Mouse (Mus musculus) testis, adult 2 months (tissue): ENCODE results near the gene Vps25. TPM values are rescaled to one million over a fixed set of nuclear protein-coding genes. Genes with fewer than 3 reads are reported as not detected.
A peak's percentile ranks its signal among the peaks of the same experiment; 100 is the strongest.

ENCODE experiments used
- H3K27ac ChIP-seq: fragments of 200-500 bp; 2 replicates; pipeline ENCODE4 v1.5.1; 2012; ENCODE audit warnings: low read depth, low read length; ENCODE audit not compliant: control insufficient read depth, insufficient read depth
- H3K27me3 ChIP-seq: fragments of 200-500 bp; 2 replicates; pipeline ENCODE4 v1.6.1; 2012; ENCODE audit warnings: mild to moderate bottlenecking, low read length, moderate library complexity; ENCODE audit not compliant: control insufficient read depth, insufficient read depth
- H3K36me3 ChIP-seq: fragments of 200-500 bp; 2 replicates; pipeline ENCODE4 v1.6.1; 2012; ENCODE audit warnings: mild to moderate bottlenecking, low read length; ENCODE audit not compliant: control insufficient read depth, insufficient read depth
- H3K4me1 ChIP-seq: fragments of 200-500 bp; 2 replicates; pipeline ENCODE4 v1.6.1; 2012; ENCODE audit warnings: low read length; ENCODE audit not compliant: control insufficient read depth, insufficient read depth
- H3K4me3 ChIP-seq: fragments of 200-500 bp; 2 replicates; pipeline ENCODE4 v1.5.1; 2012; ENCODE audit warnings: low read depth, mild to moderate bottlenecking, low read length, moderate library complexity, mixed read lengths; ENCODE audit not compliant: control insufficient read depth
- CTCF ChIP-seq: fragments of 200-500 bp; IDR thresholded peaks from 2 replicates; pipeline ENCODE4 v1.5.1; 2012; ENCODE audit warnings: low read depth, mild to moderate bottlenecking, inconsistent platforms, low read length, moderate library complexity; ENCODE audit not compliant: control insufficient read depth, insufficient read depth, insufficient replicate concordance
- POLR2A ChIP-seq: fragments of 200-500 bp; IDR thresholded peaks from 2 replicates; pipeline ENCODE4 v1.6.1; 2012; ENCODE audit warnings: low read depth, mild to moderate bottlenecking, inconsistent platforms, low read length, moderate library complexity; ENCODE audit not compliant: control insufficient read depth
- polyA plus RNA-seq: library from polyadenylated mRNA; depleted of rRNA; stranded (reverse); fragments of >200 nt; gene quantifications from 2 replicates; pipeline ENCODE4 v1.2.3, GENCODE M21; 2012

Vps25 gene
- polyA plus RNA-seq, 1 experiment = 26.2 TPM

DNA sequence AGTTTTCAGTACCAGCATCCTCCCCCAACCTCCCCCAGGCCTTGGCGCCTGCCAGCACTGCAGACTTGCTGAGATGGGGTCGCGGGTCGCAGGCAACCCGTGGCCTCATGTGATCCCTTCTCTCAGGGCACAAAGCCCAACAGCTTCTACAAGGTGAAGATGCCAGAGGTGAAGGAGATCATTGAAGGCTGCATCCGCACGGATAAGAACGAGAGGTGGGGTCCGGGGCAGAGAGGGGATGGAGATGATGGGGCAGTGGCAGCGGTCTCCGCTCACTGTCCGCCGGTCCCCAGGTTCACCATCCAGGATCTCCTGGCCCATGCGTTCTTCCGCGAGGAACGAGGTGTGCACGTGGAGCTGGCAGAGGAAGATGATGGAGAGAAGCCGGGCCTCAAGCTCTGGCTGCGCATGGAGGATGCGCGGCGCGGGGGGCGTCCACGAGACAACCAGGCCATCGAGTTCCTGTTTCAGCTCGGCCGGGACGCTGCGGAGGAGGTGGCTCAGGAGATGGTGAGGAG, 11.5 kb downstream of the Vps25 start:
- H3K27ac ChIP-seq = no peak overlapping the region
- H3K4me1 ChIP-seq = peaks cover 30% of the 10 kb centered on the region
- peaks cover 2% of the 10 kb centered on the region; the same call in 1 of the 2 replicates for H3K27me3 ChIP-seq
- TF ChIP-seq CTCF = no peak
- no peak for TF ChIP-seq POLR2A
- H3K36me3 ChIP-seq = no peaks in the 10 kb centered on the region
- H3K4me3 ChIP-seq = peak overlapping the region; percentile 68

GRCm38 (mm10) chr11:101265906-101266305, 12.4 kb downstream of the Vps25 start:
- no peak for TF ChIP-seq CTCF
- TF ChIP-seq POLR2A = no peak
- H3K4me1 ChIP-seq = peaks cover 24% of the 10 kb centered on the region
- H3K4me3 ChIP-seq = no peak overlapping the region
- no peak overlapping the region for H3K27ac ChIP-seq
- H3K36me3 ChIP-seq = no peaks in the 10 kb centered on the region
- peaks cover 2% of the 10 kb centered on the region; the same call in 1 of the 2 replicates for H3K27me3 ChIP-seq

DNA sequence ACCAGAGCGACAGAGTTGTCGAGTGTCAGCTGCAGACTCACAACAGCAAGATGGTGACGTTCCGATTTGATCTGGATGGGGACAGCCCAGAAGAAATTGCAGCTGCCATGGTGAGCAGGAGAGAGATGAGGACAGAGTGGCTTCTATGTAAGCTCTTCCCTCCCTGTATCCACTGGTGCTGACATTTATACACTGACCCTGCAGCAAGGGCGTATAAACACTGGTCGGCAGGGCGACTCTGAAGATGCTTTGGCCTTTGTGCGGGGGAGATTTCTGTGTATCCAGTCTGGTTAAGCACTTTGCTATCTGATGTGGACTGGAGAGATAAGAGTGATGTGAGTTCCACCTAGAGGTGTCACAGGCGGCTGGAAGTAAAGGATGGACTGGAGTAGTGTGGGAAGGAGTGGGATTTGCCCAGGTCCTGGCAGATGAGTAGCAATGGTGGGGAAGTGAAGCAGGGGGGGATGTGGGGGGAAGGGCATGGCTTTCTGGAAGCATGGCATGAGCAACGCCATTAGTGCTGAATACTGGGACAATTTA, 16.1 kb downstream of the Vps25 start:
- H3K4me1 ChIP-seq = peaks cover 6% of the 10 kb centered on the region
- H3K27ac ChIP-seq = no peak overlapping the region
- H3K4me3 ChIP-seq = no peak overlapping the region
- H3K36me3 ChIP-seq = no peaks in the 10 kb centered on the region
- TF ChIP-seq CTCF (no peak), POLR2A (no peak)
- no peaks in the 10 kb centered on the region for H3K27me3 ChIP-seq

DNA sequence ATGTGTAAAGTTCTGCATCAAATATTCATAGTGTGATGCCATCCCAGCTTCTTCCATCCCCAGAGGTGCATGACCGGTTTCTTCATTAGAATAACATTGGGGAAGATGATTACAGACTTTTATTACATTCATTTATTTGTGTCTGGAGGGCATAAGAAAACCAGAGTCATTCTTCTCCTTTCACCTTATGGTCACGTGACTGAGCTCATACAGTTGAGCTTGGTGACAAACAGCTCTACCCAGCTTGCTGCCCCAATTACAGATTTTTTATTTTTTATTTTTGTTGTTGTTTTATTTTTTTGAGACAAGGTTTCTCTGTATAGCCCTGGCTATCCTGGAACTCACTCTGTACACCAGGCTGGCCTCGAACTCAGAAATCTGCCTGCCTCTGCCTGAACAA, 18.9 kb downstream of the Vps25 start:
- Histone ChIP-seq H3K36me3 (no peaks in the 10 kb centered on the region), H3K4me1 (peaks cover 5% of the 10 kb centered on the region), H3K27me3 (no peaks in the 10 kb centered on the region), H3K27ac (no peak overlapping the region), H3K4me3 (no peak overlapping the region)
- no peak for TF ChIP-seq CTCF
- TF ChIP-seq POLR2A = no peak

DNA sequence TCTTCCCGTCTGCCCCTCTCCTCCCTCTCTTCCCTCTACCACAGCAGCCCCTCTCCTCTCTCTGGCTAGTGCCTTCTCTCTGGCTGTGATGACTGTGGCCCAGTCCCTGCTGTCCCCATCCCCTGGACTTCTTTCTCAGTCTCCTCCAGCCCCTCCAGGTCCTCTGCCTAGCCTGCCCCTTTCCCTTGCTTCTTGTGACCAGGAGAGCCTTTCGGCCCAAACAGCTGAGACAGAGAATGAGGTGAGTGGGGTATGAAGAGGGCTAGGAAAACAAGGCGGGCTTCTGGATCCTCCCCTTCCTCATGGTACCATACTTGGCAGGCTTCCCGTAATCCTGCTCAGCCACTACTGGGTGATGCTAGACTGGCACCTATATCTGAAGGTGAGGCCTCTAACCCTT, 21.8 kb downstream of the Vps25 start:
- Histone ChIP-seq H3K36me3 (no peaks in the 10 kb centered on the region), H3K27ac (no peak overlapping the region), H3K4me3 (no peak overlapping the region), H3K27me3 (no peaks in the 10 kb centered on the region), H3K4me1 (peaks cover 11% of the 10 kb centered on the region)
- no peak for TF ChIP-seq CTCF

DNA sequence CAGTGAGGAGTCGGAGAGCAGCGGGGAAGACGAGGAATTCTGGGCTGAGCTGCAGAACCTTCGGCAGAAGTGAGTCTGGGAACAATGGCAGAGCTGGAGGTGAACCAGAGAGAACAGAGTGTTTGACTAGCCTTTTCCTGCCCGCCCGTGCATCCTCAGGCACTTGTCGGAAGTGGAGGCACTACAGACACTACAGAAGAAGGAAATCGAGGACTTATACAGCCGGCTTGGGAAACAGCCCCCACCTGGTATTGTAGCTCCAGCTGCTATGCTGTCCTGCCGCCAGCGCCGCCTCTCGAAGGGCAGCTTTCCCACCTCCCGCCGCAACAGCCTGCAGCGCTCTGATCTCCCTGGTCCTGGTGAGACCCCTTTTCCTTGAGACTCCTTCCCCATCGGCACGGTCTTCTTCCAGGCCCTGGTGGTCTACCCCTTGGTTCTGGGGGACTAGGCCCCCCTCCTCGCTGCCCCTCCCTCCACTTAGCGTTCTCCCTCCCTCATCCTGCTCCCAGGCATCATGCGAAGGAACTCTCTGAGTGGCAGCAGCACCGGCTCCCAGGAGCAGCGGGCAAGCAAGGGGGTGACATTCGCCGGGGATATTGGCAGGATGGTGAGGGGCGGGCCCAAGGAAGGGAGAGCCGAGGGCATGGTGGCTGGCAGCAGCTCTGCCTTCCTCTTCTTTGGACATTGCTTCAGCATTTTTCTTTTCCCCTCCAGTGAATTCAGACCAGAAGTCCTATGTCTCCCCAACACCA, 23.0 kb downstream of the Vps25 start:
- H3K27me3 ChIP-seq = no peaks in the 10 kb centered on the region
- peak overlapping the region; percentile 99 for H3K4me3 ChIP-seq
- no peak overlapping the region for H3K27ac ChIP-seq
- no peak for TF ChIP-seq CTCF
- TF ChIP-seq POLR2A = no peak
- peaks cover 11% of the 10 kb centered on the region for H3K4me1 ChIP-seq
- H3K36me3 ChIP-seq = no peaks in the 10 kb centered on the region

GRCm38 (mm10) chr11:101277381-101278222, 24.1 kb downstream of the Vps25 start:
- Histone ChIP-seq H3K4me3 (peak overlapping the region; percentile 99), H3K27ac (no peak overlapping the region), H3K27me3 (no peaks in the 10 kb centered on the region), H3K4me1 (peaks cover 11% of the 10 kb centered on the region), H3K36me3 (no peaks in the 10 kb centered on the region)
- TF ChIP-seq POLR2A (no peak), CTCF (no peak)
